9 mouse cellular contexts compared by ENCODE assay signal in genomic region chr5:148879218-148879617, GRCm38 (mm10). TPM values are rescaled to one million over a fixed set of nuclear protein-coding genes. Genes with fewer than 3 reads are reported as not detected.
A peak's percentile ranks its signal among the peaks of the same experiment; 100 is the strongest.
DNase-seq lines count a peak whose midpoint lies in the region; ATAC-seq and TF ChIP-seq lines count a peak whose summit lies in the region.
"Had no signal": no experiment of that assay in that cellular context is flagged by ENCODE, and none has a peak within 500 bp of the region (broad histone marks: within the 10 kb centered on the region; RNA-seq: fewer than 3 reads in every experiment).

No protein-coding gene starts in this region.

- no peak overlapping the region for H3K4me3 ChIP-seq in liver, adult 2 months (ENCODE audit: insufficient read depth, low read depth, low read length)
- no peak overlapping the region for H3K4me3 ChIP-seq in liver, embryonic 11.5 days (ENCODE audit: low read depth, low read length)
- H3K4me3 ChIP-seq: hindbrain, embryonic 12.5 days had no signal

- no peak overlapping the region for H3K9ac ChIP-seq in liver, adult 2 months (ENCODE audit: low read depth, low read length)
- no peak overlapping the region for H3K9ac ChIP-seq in liver, embryonic 11.5 days (ENCODE audit: low read depth, low read length)
- H3K9ac ChIP-seq: hindbrain, embryonic 12.5 days had no signal

- no peak overlapping the region for H3K27ac ChIP-seq in liver, adult 2 months (replicated peaks; ENCODE audit: insufficient read depth, low read depth, low read length)
- H3K27ac ChIP-seq in liver, embryonic 11.5 days (ENCODE audit: low read depth, low read length) = no peak overlapping the region
- H3K27ac ChIP-seq: hindbrain, embryonic 12.5 days had no signal

- H3K27me3 ChIP-seq in liver, adult 2 months (ENCODE audit: control insufficient read depth, insufficient read depth, low read length) = no peaks in the 10 kb centered on the region
- H3K27me3 ChIP-seq in liver, embryonic 11.5 days (replicated peaks; ENCODE audit: control insufficient read depth, insufficient read depth, low read length) = no peaks in the 10 kb centered on the region
- H3K27me3 ChIP-seq: hindbrain, embryonic 12.5 days had no signal

- H3K36me3 ChIP-seq in liver, adult 2 months (ENCODE audit: control insufficient read depth, insufficient read depth, low read length) = peaks cover 7% of the 10 kb centered on the region; the same call in 1 of the 2 replicates
- H3K36me3 ChIP-seq in liver, embryonic 11.5 days (ENCODE audit: control insufficient read depth, insufficient read depth, low read length) = peaks cover 14% of the 10 kb centered on the region

- peaks cover 3% of the 10 kb centered on the region; the same call in 1 of the 2 replicates for H3K9me3 ChIP-seq in liver, embryonic 11.5 days (ENCODE audit: control insufficient read depth, low read length)

- no peaks in the 10 kb centered on the region for H3K4me1 ChIP-seq in liver, adult 2 months (ENCODE audit: control insufficient read depth, insufficient read depth, low read length)
- no peaks in the 10 kb centered on the region for H3K4me1 ChIP-seq in liver, embryonic 11.5 days (replicated peaks; ENCODE audit: control insufficient read depth, insufficient read depth, low read length)
- H3K4me1 ChIP-seq: hindbrain, embryonic 12.5 days had no signal

- DNase-seq in CD4-positive, CD25-positive, alpha-beta regulatory T cell, adult 2 months (ENCODE audit: low read depth, low spot score) = peak; percentile 57
- no peak for DNase-seq in liver, adult 2 months (ENCODE audit: extremely low read depth, low read depth, low spot score)
- no peak for DNase-seq in liver, embryonic 11.5 days (ENCODE audit: low spot score)
- peak; percentile 50 for DNase-seq in ES-CJ7 (ENCODE audit: low read depth, low spot score)
- DNase-seq in induced T-regulatory cell, adult 2 months (ENCODE audit: low read depth) = peak; percentile 57
- DNase-seq in right cerebral cortex, postnatal 14 days = no peak

- ATAC-seq in CD4-positive, CD25-positive, alpha-beta regulatory T cell, adult 4 months = no peak
- no peak for ATAC-seq in liver, embryonic 11.5 days (replicated peaks; ENCODE audit: low FRiP score)
- no peak; the same call in 1 of the 2 replicates for ATAC-seq in granulocyte monocyte progenitor cell, adult 5-6 weeks (replicated peaks; ENCODE audit: poor library complexity, severe bottlenecking)

- H3K4me2 ChIP-seq in liver, embryonic 11.5 days = no peak overlapping the region
- H3K4me2 ChIP-seq: hindbrain, embryonic 12.5 days had no signal

- no peak for TF ChIP-seq POLR2A in liver, adult 2 months (IDR thresholded peaks at IDR 0.05; ENCODE audit: extremely low read depth, insufficient read depth, low read length)

- WGBS in liver, adult 2 months = 98% methylated on average over 6 of the region's 6 CpGs
- 85% methylated on average over 6 of the region's 6 CpGs for WGBS in liver, embryonic 11.5 days

- peak; percentile 35; the same call in 1 of the 2 replicates for TF ChIP-seq CTCF in liver, adult 2 months (IDR thresholded peaks at IDR 0.05; ENCODE audit: low read depth, low read length)

- H3K79me2 ChIP-seq in liver, adult 2 months (ENCODE audit: control insufficient read depth, insufficient read depth, low read length) = no peaks in the 10 kb centered on the region

RNA-seq across cellular contexts. Expression of gene Katnal1, which starts 49.9 kb away (rescaled TPM):
- 1 to 10 TPM; 1.5 to 6.1 TPM for polyA plus RNA-seq in CD4-positive, CD25-positive, alpha-beta regulatory T cell, adult 4 months (2017; shearing (Covaris generic))
- 3.9 and 4.2 TPM in 2 replicates for total RNA-seq in liver, adult 2 months (2014; rRNA removed)
- 1.5 and 2.0 TPM in 2 replicates for polyA plus RNA-seq in liver, adult 2 months (2012; rRNA removed)
- polyA plus RNA-seq in liver, embryonic 11.5 days (2014; fragmentation: Nextera tagmentation; extraction: Ambion mirVana) = 18.9 and 19.5 TPM in 2 replicates
- total RNA-seq in granulocyte monocyte progenitor cell, adult 5-6 weeks (2014; fragmentation: Nextera tagmentation) = 4.4 and 4.6 TPM in 2 replicates
- total RNA-seq in granulocyte monocyte progenitor cell, adult 5-6 weeks (2017) = 4.4 and 9.3 TPM in 2 replicates

Comparison
In these comparisons a context has a peak if more than half of its experiments do, and no peak if none do; other contexts are left out.
1. DNase-seq: peak in CD4-positive, CD25-positive, alpha-beta regulatory T cell, adult 2 months (single experiment), ES-CJ7 (single experiment) and induced T-regulatory cell, adult 2 months (single experiment); none in liver, adult 2 months (single experiment), liver, embryonic 11.5 days (single experiment) and right cerebral cortex, postnatal 14 days (single experiment).